In the genomic region with DNA sequence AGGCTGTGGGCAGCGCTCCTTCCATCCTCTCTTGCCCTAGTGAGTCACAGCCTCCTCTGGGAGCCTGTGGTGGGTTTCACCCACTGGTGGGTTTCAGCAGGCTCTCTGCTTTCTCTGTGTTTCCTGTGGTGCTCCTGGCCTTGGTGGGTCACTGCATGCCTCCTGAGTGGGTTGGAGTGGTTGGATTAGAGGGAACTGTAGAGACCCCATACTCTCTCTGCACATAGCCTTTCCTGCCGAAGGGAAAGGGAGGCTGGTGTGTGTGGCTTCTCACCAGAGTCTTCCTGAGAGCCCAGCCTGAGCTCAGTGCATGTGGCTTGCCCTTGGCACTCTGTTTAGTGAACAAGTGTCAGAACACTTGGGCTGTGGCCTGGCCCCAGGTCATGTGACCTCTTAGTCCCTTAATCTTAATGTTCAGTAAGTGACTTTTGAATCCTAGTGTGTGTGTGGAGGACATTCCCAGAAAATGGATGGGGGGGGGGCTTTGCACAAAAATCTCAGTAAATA, we compare ENCODE assay signal across 31 mouse cellular contexts. TPM values are rescaled to one million over a fixed set of nuclear protein-coding genes. Genes with fewer than 3 reads are reported as not detected.
DNase-seq lines count a peak whose midpoint lies in the region; ATAC-seq and TF ChIP-seq lines count a peak whose summit lies in the region.
"Had no signal": no experiment of that assay in that cellular context is flagged by ENCODE, and none has a peak within 500 bp of the region (broad histone marks: within the 10 kb centered on the region; RNA-seq: fewer than 3 reads in every experiment).

No protein-coding gene starts in this region.

- no peaks in the 10 kb centered on the region for H3K9me3 ChIP-seq in hindbrain, postnatal 0 days (ENCODE audit: low read length)
- H3K9me3 ChIP-seq in hindbrain, embryonic 12.5 days (replicated peaks) = no peaks in the 10 kb centered on the region
- H3K9me3 ChIP-seq: embryonic facial prominence, embryonic 10.5 days; embryonic facial prominence, embryonic 13.5 days; forebrain, embryonic 10.5 days; forebrain, embryonic 13.5 days; hindbrain, embryonic 15.5 days; intestine, embryonic 15.5 days had no signal

- 74% methylated on average over 2 of the region's 2 CpGs for WGBS in hindbrain, postnatal 0 days
- 78% methylated on average over 2 of the region's 2 CpGs for WGBS in hindbrain, embryonic 12.5 days

- no peak overlapping the region for H3K9ac ChIP-seq in hindbrain, postnatal 0 days (replicated peaks; ENCODE audit: low read length)
- no peak overlapping the region for H3K9ac ChIP-seq in hindbrain, embryonic 12.5 days
- H3K9ac ChIP-seq: embryonic facial prominence, embryonic 13.5 days; forebrain, embryonic 13.5 days; hindbrain, embryonic 15.5 days; intestine, embryonic 15.5 days had no signal

- H3K27ac ChIP-seq in hindbrain, postnatal 0 days = peak overlapping the region; percentile 82; the same call in 1 of the 2 replicates
- no peak overlapping the region for H3K27ac ChIP-seq in hindbrain, embryonic 12.5 days
- peak overlapping the region; percentile 71; the same call in 1 of the 2 replicates for H3K27ac ChIP-seq in cortical plate, adult 2 months (ENCODE audit: insufficient read depth, low read length)
- H3K27ac ChIP-seq: embryonic facial prominence, embryonic 10.5 days; embryonic facial prominence, embryonic 13.5 days; forebrain, embryonic 10.5 days; forebrain, embryonic 13.5 days; hindbrain, embryonic 15.5 days; intestine, embryonic 15.5 days had no signal

- DNase-seq in cerebellum, adult 9-11 months = peak; percentile 68
- no peak for DNase-seq in cerebellum, adult 9-10 months
- no peak for DNase-seq in hindbrain, postnatal 0 days (ENCODE audit: low spot score)
- no peak for DNase-seq in adrenal gland, adult 8-10 months
- DNase-seq: adrenal gland, adult 2 months; adrenal gland, postnatal 25 days; embryo, embryonic 11 days; gastrocnemius, postnatal 10 days; gastrocnemius, postnatal 36 days; heart, adult 11 months; kidney, adult 11 months; kidney, adult 8-10 months had no signal

- H3K4me1 ChIP-seq in hindbrain, postnatal 0 days (ENCODE audit: insufficient read depth, low read length) = peaks cover 49% of the 10 kb centered on the region
- peaks cover 22% of the 10 kb centered on the region for H3K4me1 ChIP-seq in hindbrain, embryonic 12.5 days
- peaks cover 54% of the 10 kb centered on the region for H3K4me1 ChIP-seq in cortical plate, adult 2 months (ENCODE audit: control insufficient read depth, insufficient read depth, low read length)
- H3K4me1 ChIP-seq: intestine, embryonic 15.5 days had no signal

- no peaks in the 10 kb centered on the region for H3K36me3 ChIP-seq in hindbrain, postnatal 0 days (ENCODE audit: insufficient read depth, low read length)
- no peaks in the 10 kb centered on the region for H3K36me3 ChIP-seq in hindbrain, embryonic 12.5 days
- H3K36me3 ChIP-seq: embryonic facial prominence, embryonic 10.5 days; embryonic facial prominence, embryonic 13.5 days; forebrain, embryonic 10.5 days; hindbrain, embryonic 15.5 days; intestine, embryonic 15.5 days had no signal

- H3K27me3 ChIP-seq in hindbrain, postnatal 0 days (ENCODE audit: insufficient read depth, low read length) = no peaks in the 10 kb centered on the region
- H3K27me3 ChIP-seq in hindbrain, embryonic 12.5 days = peaks cover 3% of the 10 kb centered on the region
- H3K27me3 ChIP-seq: forebrain, embryonic 13.5 days; hindbrain, embryonic 15.5 days; intestine, embryonic 15.5 days had no signal

- H3K4me2 ChIP-seq in hindbrain, postnatal 0 days (ENCODE audit: low read depth, low read length) = no peak overlapping the region
- no peak overlapping the region for H3K4me2 ChIP-seq in hindbrain, embryonic 12.5 days (replicated peaks)
- H3K4me2 ChIP-seq: embryonic facial prominence, embryonic 13.5 days; forebrain, embryonic 13.5 days; heart, embryonic 11.5 days; hindbrain, embryonic 15.5 days; intestine, embryonic 15.5 days had no signal

- H3K4me3 ChIP-seq in hindbrain, postnatal 0 days (ENCODE audit: low read length) = no peak overlapping the region
- no peak overlapping the region for H3K4me3 ChIP-seq in hindbrain, embryonic 12.5 days
- no peak overlapping the region for H3K4me3 ChIP-seq in cortical plate, adult 2 months (ENCODE audit: insufficient read depth, low read length)
- H3K4me3 ChIP-seq: embryonic facial prominence, embryonic 10.5 days; embryonic facial prominence, embryonic 13.5 days; erythroblast, embryonic 14.5 days; forebrain, embryonic 10.5 days; forebrain, embryonic 13.5 days; hindbrain, embryonic 15.5 days; intestine, embryonic 15.5 days had no signal

- TF ChIP-seq CTCF in hindbrain, postnatal 0 days (IDR thresholded peaks at IDR 0.05; ENCODE audit: low read depth) = no peak
- TF ChIP-seq CTCF in cortical plate, adult 2 months (IDR thresholded peaks at IDR 0.05; ENCODE audit: extremely low read depth, insufficient read depth, low read length) = no peak

- no peak for ATAC-seq in hindbrain, postnatal 0 days
- no peak for ATAC-seq in hindbrain, embryonic 12.5 days (ENCODE audit: low FRiP score)
- 0 out of 2 replicates have a peak, but pooled peaks have one; percentile 28 for ATAC-seq in erythroid progenitor cell, adult 5-6 weeks (replicated peaks; ENCODE audit: low FRiP score, poor library complexity, severe bottlenecking)
- ATAC-seq: CD4-positive, CD25-positive, alpha-beta regulatory T cell, adult 4 months; forebrain, embryonic 13.5 days; forebrain, embryonic 16.5 days; intestine, embryonic 15.5 days had no signal

- TF ChIP-seq POLR2A in cortical plate, adult 2 months (IDR thresholded peaks at IDR 0.05; ENCODE audit: extremely low read depth, insufficient read depth, low read length) = no peak

RNA-seq across cellular contexts. Expression of a gene that starts 21.1 kb away (rescaled TPM):
- total RNA-seq in hindbrain, postnatal 0 days (2014; rRNA removed) = 255 and 263 TPM in 2 replicates
- 103 and 105 TPM in 2 replicates for polyA plus RNA-seq in hindbrain, postnatal 0 days (2015; fragmentation: Nextera tagmentation; extraction: Ambion mirVana)
- polyA plus RNA-seq in hindbrain, embryonic 12.5 days (2016; fragmentation: Nextera tagmentation; extraction: Ambion mirVana) = 7.6 and 8.0 TPM in 2 replicates
- 442 and 456 TPM in 2 replicates for polyA plus RNA-seq in cortical plate, adult 2 months (2012; rRNA removed)
- not detected in 2 replicates for total RNA-seq in erythroid progenitor cell, adult 5-6 weeks (2015; ENCODE audit: low replicate concordance)
- total RNA-seq in erythroid progenitor cell, adult 5-6 weeks (2017; ENCODE audit: low replicate concordance) = not detected in 2 replicates
- 1 to 10 TPM; 5.3 to 9.0 (median 7.2) TPM for total RNA-seq in adrenal gland, adult 8-10 months (2022)
- total RNA-seq: common myeloid progenitor, adult 5-6 weeks; hematopoietic stem cell, adult 5-6 weeks; MEL had no signal
- polyA plus RNA-seq: C2C12; CD4-positive, CD25-positive, alpha-beta regulatory T cell, adult 4 months; erythroblast, embryonic 14.5 days; heart, embryonic 14.5 days; heart, postnatal 0 days had no signal

RNA-seq across cellular contexts. Expression of a gene that starts 59.0 kb away (rescaled TPM):
- total RNA-seq in hindbrain, postnatal 0 days (2014; rRNA removed) = 30.0 and 30.2 TPM in 2 replicates
- polyA plus RNA-seq in hindbrain, postnatal 0 days (2015; fragmentation: Nextera tagmentation; extraction: Ambion mirVana) = 16.0 and 17.9 TPM in 2 replicates
- polyA plus RNA-seq in hindbrain, embryonic 12.5 days (2016; fragmentation: Nextera tagmentation; extraction: Ambion mirVana) = 16.1 and 16.7 TPM in 2 replicates
- 33.7 and 35.3 TPM in 2 replicates for polyA plus RNA-seq in cortical plate, adult 2 months (2012; rRNA removed)
- 7.2 and 14.3 TPM in 2 replicates for total RNA-seq in erythroid progenitor cell, adult 5-6 weeks (2015; ENCODE audit: low replicate concordance)
- 2.7 and 3.8 TPM in 2 replicates for total RNA-seq in erythroid progenitor cell, adult 5-6 weeks (2017; ENCODE audit: low replicate concordance)
- total RNA-seq in adrenal gland, adult 8-10 months (2022) = 10 to 100 TPM; 63.8 to 93.3 (median 80.2) TPM

Comparison
In these comparisons a context has a peak if more than half of its experiments do, and no peak if none do; other contexts are left out.
1. RNA of a gene that starts 21.1 kb away (total RNA-seq): 255 to 263 TPM in hindbrain, postnatal 0 days; 5.3 to 9.0 TPM in adrenal gland, adult 8-10 months and not detected in erythroid progenitor cell, adult 5-6 weeks; every median in the first group is over 10 times any median in the second.